Mouse (Mus musculus) adrenal gland, postnatal 14 days (tissue): Measurements from ENCODE around the gene Nptxr. TPM values are rescaled to one million over a fixed set of nuclear protein-coding genes. Genes with fewer than 3 reads are reported as not detected.

Experiments
- DNase-seq: peaks from one replicate; pipeline ENCODE4 v3.0.0; 2021; ENCODE audit warnings: mixed read lengths
- total RNA-seq: library from RNA; stranded (reverse); gene quantifications from 2 replicates; pipeline ENCODE4 v1.2.3, GENCODE M21; 2021

Nptxr gene
- total RNA-seq, 1 experiment from 2014 or later, result 7.0 TPM

DNA sequence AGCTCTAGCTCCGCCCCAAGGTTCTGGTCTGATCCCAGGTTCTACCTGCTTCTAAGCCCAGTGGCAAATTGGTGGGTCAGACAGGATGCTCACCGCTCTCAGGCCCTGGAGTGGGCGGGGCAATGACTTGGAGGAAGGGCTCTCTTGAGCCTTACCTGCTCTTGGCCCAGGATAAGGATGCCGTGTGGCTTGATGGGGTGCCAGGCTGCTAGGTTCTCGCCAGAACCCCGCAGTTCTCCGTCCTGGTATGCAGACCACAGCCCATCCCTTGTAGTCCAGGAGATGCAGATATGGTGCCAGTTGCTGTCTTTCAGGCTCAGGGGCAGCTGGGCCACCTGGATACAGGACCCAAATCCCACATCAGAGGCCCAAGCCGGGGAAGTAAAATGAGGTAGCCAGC lies 14.5 kb downstream of the Nptxr start:
- DNase-seq, result no peak

- DNase-seq, result no peak
These were observed 16.8 kb downstream of the Nptxr start for GRCm38 (mm10) chr15:79787815-79788214.

DNA sequence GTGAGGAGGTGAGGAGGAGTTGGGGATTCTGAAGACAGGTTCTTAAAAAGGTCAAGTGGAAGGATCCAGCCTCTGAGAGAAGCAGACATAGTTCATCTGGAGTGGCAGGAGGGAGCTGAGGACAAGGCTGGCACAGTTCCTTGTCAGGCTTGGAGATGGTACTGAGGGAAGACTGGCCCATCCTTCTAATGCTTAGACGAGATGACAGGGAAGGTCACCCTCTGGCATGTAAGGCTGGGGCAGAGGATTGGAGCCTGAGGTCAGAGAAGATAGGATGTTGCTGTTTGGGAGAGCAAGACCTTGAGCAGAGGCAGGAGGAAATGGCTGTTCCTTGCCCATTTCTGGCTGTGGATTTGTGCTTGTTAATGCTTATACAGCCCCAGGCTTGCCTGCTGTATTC lies 19.5 kb downstream of the Nptxr start:
- peak; percentile 55 for DNase-seq

GRCm38 (mm10) chr15:79777749-79778148 lies 26.8 kb downstream of the Nptxr start, which contains the start of gene Dnal4:
TSS of gene Dnal4 (minus strand) at chr15:79777849.
- no peak for DNase-seq

- no peak for DNase-seq
These were observed 28.9 kb downstream of the Nptxr start for GRCm38 (mm10) chr15:79775662-79776061.

DNA sequence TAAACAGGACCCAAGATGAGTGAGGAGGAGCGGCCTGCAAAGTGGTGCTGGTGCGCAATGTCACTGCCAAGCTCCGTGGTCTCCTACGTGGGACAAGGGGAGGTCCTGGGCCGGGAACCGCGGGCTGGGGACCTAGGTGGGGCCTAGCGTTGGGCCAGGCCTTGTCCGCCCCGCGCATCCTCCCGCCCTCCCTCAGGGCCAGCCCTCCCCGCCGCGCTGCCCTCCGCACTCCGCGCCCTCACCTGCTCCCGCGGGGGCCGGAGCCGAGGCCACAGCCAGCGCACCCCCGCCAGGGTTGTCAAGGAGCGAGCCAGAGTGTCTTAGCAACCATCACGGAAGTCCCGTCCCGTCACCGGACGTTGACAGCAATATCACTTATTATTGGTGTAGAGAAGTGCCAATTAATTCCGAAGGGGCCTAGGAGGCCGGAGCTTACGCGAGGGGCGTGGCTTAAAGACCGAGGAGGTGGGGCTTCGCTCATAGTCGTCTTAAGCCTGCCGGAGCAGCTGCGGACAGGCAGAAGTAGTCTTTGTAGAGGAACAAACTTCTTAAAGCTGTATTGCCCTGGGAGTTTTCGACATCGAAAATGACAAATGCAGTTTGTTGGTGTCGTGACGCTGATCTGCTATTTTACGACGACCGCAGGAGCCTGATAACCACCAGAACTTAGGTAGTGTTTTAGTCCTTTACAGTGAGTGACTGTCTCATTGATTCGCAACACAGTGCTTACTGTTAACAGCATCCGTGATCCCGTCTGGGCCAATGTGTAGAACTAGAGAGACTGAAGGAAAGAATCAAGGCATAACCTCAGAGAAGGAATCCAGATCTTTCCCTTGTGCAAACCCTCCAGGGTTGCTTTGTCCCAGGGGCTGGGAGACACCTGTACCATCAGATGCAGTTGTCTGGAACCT lies 30.2 kb downstream of the Nptxr start:
- DNase-seq, result peak; percentile 97

GRCm38 (mm10) chr15:79770629-79771240 lies 33.8 kb downstream of the Nptxr start:
- no peak for DNase-seq

DNA sequence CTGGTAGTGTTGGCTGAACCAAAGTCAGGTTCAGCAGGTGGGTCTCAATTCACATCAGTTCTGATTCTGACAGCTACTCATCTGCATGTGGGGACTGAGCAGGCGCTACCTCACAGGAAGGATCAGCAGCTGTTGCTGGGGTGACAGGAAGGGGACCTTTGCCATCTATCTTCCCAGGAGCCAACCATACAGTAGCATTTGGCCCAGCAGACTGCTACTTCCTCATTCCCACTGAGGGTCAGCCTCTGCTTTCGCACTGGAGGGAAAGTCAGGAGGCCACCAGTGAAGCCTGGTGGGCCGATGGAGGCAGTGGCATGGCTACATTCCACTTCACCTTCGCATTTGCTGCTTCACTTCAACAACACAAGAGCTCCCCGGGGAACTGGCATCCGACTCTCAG lies 36.3 kb downstream of the Nptxr start:
- DNase-seq, result no peak

DNA sequence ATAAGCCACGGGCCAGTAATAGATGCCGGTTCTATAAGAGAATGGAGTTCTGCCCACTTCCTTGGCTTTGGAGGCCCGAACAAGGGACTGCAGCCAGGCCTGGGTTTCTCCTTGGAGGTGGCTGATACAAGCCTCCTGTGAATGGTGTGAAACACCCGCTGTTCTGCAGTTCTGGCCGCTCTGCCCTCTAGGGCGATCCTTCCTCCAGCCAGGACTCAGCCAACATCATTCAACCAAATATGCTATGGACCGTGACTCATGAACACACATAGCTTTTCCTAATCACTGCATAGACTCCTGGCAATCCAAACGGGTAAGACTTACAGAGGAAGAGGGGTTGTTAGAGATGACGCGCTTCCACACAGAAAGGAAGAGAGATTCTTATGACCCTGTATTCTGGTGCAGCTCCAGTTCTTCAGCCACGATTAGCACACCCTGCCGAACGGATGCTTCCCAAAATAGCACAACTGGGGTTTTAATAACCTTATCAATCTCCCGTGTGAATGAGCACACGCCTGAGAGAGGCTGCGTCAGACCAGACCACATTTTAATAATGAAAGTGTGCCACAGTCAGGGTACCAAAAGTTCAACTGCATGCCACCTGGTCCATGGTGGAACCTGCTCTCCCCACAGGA lies 37.1 kb downstream of the Nptxr start:
- DNase-seq, result no peak

GRCm38 (mm10) chr15:79766586-79767071 lies 37.9 kb downstream of the Nptxr start:
- no peak for DNase-seq

DNA sequence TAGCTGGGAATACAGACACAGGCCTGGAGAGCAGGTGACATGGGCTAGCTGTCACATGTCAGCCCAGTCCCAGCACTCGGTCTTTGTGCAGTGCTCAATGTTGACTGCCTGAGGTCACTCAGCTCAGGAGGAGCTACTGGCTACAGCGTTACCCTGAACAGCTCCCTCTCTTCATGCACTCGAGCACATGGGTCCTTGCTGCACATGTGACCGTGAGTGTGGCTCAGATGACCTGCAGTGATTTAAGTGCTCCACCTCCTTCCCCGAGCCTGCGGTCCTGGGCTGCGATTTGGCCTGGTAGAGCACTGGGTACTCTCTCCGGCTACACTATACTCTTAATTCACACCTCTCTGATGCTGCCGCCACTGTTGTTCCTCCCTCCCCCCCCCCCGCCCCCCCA lies 38.4 kb downstream of the Nptxr start:
- no peak for DNase-seq

GRCm38 (mm10) chr15:79765361-79765760 lies 39.2 kb downstream of the Nptxr start:
- peak; percentile 64 for DNase-seq

DNA sequence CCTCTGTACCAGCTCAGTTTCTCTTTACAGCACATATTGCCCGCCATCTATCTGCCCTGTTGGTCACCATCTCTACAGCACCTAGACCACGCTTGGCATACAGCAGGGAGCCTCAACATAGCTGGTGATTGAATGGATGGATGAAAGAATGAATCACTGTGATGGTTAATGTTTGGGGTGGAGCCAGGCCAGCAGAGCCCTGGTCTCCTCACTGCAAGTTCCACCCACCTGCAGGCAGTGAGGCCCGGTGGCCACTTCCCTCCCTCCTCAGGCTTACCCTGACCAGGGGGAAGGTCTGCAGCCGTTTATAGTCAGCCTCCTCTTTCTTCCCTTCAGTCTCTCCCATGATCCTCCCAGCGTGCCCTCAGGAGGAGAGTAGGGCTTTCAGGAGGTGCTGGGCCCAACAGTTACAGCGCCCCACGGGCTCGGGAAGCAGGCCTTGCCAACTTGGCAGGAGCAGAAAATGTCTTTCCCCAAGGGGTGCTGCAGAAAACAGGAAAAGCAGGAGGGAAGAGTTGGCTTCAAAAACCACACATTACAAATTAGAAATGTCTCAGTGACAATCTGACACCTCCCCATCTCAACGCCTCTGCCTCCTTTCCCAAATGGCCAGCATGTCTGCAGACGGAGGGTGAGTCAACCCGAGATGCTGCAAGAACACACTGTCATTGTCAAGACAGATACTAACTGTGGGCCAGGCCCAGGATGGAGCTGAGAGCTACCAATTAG lies 39.9 kb downstream of the Nptxr start:
- no peak for DNase-seq

- peak; percentile 44 for DNase-seq
These were observed 40.8 kb downstream of the Nptxr start for GRCm38 (mm10) chr15:79763601-79764246.

DNA sequence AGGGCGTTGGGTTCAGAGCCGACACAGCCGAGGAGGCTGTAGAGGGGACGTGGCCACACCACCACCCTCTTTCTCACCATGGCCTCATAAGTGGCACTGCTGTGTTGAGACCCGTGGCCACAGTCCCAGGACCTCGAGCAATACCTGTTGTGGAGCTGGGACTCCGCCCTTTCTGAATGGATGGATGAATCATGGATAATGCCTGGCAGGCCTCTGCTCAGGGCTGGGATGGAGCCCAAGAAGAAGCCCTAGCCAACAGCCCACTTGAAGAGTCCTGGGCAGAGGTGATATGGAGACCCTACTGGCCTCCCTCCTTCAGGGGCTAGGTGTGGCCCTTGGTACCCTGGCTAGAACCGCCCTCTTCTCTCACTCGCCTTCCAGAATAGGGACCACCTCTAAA lies 41.6 kb downstream of the Nptxr start:
- no peak for DNase-seq

GRCm38 (mm10) chr15:79760956-79761355 lies 43.6 kb downstream of the Nptxr start:
- no peak for DNase-seq

DNA sequence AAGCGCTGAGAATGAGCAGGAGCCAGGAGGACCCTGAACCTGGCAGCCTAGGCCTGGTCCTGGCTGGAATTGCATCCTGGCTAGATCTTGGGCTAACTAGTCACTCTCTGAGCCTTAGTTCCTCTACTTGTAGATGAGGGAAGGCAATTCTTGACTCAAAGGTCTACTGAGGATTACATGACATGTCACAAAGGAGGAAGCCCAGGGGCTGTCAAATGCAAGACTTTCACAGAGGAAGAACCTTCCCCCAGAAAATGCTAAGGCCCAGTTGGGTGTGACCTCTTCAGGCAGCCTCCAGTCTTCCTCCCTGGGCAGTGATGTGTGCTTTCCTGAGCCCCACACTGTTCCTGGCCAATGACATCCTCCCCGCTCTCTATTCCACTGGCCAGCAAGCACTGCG lies 47.4 kb downstream of the Nptxr start:
- DNase-seq, result no peak

DNA sequence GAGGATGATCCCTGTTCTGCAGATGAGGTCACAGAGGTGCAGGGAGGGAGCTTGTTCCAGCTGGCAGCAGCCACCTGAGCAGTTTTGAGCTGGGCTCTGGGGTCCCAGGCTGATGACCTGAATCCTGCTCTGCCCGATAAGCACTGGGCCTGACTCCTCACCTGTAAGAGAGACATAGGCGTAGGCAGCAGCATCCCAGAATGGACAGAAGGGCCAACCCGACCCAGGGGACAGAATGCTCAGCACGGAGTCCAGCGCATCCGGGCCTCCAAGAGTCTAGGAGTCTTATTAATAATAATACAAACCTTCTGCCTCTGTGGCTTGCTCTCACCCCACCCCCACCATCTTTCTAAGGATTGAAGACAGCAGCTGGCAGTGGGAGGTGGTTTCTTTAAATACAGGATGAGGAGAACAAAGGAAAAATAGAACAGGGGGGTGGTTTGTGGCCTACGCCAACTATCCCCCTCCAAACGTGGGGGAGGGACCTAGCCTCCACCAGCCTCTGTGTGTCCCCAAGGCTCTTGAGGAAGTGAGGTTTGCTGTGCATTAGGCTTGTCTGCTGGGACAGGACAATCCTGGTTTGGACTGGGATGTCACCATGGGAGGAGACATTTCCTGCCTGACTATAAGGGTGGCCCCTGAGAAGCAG lies 48.5 kb downstream of the Nptxr start:
- no peak for DNase-seq

DNA sequence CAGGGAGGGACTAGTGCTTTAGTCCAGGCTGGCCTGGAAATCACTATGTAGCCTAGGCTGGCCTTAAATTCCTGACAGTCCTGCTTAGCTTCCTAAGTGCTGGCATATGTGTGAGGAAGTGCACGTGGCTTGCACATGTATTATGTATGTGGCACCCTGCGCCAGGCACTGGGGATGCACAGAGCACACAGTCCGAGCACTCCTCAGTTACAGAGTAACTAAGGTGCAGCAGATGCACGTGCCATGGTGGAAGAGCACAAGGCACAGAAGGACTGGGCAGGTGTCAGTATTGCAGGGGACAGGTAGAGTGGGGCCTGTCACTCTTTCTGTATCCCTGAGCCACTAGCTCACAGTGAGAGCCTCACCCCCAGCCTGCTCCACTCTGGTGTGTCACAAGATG lies 49.4 kb downstream of the Nptxr start:
- no peak for DNase-seq

DNA sequence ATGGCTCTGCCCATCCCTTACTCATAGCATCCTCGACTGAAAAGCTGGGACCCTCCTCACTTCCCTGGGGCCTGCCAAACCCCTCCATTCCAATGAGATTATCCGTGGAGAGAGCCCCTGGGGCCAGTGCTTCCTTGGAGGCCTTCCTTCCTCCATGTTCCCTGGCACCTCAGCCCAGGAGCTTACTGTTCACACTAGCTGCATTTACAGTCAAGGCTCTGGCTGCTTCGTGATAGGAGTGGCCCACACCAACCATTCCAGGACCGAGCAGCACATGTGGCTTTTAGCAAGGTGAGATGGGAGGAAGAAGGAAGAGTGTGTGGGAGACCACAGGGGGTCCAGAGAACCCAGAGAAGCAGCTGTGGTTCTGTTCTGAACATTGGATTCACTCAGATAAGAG lies 50.7 kb downstream of the Nptxr start:
- no peak for DNase-seq

GRCm38 (mm10) chr15:79753420-79753752 lies 51.2 kb downstream of the Nptxr start:
- DNase-seq, result no peak
